Mouse (Mus musculus): Measurements from ENCODE around the gene Macrod2. TPM values are rescaled to one million over a fixed set of nuclear protein-coding genes. Genes with fewer than 3 reads are reported as not detected.

Gene Macrod2
- polyA plus RNA-seq, 1 experiment from 2014 or later = 34.8 TPM

DNA sequence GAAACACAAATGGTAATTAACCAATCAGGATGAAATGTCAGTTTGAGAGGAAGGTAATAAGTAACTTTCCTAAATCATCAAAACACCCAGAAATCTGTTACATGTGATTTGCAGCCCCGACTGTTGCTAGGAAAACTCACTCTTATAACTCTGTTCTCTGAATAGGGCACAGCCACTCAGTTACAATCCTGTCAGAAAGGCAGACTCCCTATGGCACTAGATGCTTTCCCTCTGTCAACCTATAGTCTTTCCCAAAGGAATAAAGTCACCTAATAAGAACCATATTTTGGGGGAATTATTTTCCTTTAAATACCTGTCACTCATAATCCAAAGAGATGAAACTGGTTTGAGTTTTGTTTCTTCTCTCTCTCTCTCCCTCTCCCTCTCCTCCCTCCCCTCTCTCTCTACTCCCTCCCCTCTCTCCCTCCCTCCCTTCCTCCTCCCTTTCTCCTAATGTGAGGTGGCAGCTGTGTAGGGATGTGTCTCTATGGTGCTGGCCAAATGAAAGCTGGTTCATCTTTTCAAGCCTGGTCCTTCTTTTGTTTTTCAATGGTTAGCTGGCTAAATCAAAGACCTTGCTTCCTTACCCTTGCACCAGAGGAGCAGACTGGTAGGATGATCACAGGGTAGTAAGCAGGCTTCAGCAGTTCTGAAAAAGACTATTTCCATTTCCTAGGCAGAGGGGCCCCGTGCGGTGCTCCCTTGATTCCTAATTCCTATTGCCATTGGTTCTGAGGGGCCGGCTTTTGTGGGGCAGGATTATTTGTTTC lies 661.8 kb downstream of the Macrod2 start:
- H3K9ac ChIP-seq = no peak overlapping the region
- no peak overlapping the region for H3K27ac ChIP-seq
- no peak overlapping the region for H3K4me3 ChIP-seq (replicated peaks)
- ATAC-seq (replicated peaks; ENCODE audit: low FRiP score) = 0 out of 2 replicates have a peak, but pooled peaks have one; percentile 29
- H3K4me1 ChIP-seq = no peaks in the 10 kb centered on the region
- H3K9me3 ChIP-seq (replicated peaks) = no peaks in the 10 kb centered on the region
- no peaks in the 10 kb centered on the region for H3K36me3 ChIP-seq
- WGBS = 33% methylated on average over 4 of the region's 4 CpGs
- no peaks in the 10 kb centered on the region for H3K27me3 ChIP-seq
- H3K4me2 ChIP-seq = no peak overlapping the region

DNA sequence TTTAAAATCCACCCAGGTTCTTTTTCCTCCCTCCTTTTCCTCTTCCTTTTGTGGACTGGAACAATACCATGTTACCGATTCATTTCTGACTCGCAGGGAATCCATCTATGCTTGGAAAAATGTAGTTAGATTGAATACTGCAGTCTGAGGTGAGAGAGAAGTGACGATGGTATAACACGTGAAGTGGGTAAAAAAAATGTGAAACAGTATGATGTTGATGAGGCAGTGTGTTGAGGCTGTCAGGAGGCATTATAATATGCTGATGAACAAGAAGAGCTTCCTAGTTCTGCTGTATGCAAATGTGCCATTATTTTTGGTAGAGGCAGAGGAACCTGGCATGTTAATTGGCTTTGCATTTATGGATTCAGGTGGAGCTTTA lies 662.3 kb downstream of the Macrod2 start:
- Histone ChIP-seq H3K27ac (no peak overlapping the region), H3K36me3 (no peaks in the 10 kb centered on the region), H3K9me3 (replicated peaks) (no peaks in the 10 kb centered on the region), H3K4me1 (no peaks in the 10 kb centered on the region), H3K9ac (no peak overlapping the region), H3K4me3 (replicated peaks) (no peak overlapping the region), H3K4me2 (no peak overlapping the region), H3K27me3 (no peaks in the 10 kb centered on the region)
- 67% methylated on average over 4 of the region's 4 CpGs for WGBS
- ATAC-seq (replicated peaks; ENCODE audit: low FRiP score) = no peak

GRCm38 (mm10) chr2:141073981-141074855 lies 679.1 kb downstream of the Macrod2 start:
- no peaks in the 10 kb centered on the region for H3K9me3 ChIP-seq (replicated peaks)
- H3K4me3 ChIP-seq (replicated peaks) = no peak overlapping the region
- 87% methylated on average over 8 of the region's 8 CpGs for WGBS
- H3K4me2 ChIP-seq = no peak overlapping the region
- H3K36me3 ChIP-seq = no peaks in the 10 kb centered on the region
- H3K9ac ChIP-seq = no peak overlapping the region
- H3K27ac ChIP-seq = no peak overlapping the region
- no peaks in the 10 kb centered on the region for H3K27me3 ChIP-seq
- ATAC-seq (replicated peaks; ENCODE audit: low FRiP score) = no peak
- H3K4me1 ChIP-seq = no peaks in the 10 kb centered on the region

- Histone ChIP-seq H3K27ac (no peak overlapping the region), H3K4me1 (no peaks in the 10 kb centered on the region), H3K4me2 (no peak overlapping the region), H3K4me3 (replicated peaks) (no peak overlapping the region), H3K27me3 (no peaks in the 10 kb centered on the region), H3K9me3 (replicated peaks) (no peaks in the 10 kb centered on the region), H3K9ac (no peak overlapping the region), H3K36me3 (no peaks in the 10 kb centered on the region)
- no peak for ATAC-seq (replicated peaks; ENCODE audit: low FRiP score)
Measured at GRCm38 (mm10) chr2:141078221-141078620, 683.1 kb downstream of the Macrod2 start.

DNA sequence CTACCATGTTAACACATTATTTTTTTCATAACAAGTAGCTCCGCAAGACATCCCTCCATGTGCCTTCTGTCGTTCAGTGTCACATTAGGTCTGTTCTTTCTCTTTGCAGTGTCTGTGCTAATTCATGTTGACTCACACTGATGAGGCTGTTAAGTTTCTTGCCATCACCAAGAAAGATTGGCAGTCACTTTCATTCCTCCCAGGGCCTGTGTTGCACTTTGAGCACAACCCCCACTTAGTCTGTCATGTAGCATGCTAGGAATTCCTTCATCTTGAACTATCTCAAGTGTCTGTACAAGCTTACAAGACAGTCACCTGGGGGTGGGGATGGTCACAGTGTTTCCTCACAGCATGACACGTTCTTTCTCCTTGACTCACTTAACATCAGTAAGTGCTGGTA lies 696.2 kb downstream of the Macrod2 start:
- H3K9me3 ChIP-seq (replicated peaks) = no peaks in the 10 kb centered on the region
- H3K9ac ChIP-seq = no peak overlapping the region
- H3K4me1 ChIP-seq = no peaks in the 10 kb centered on the region
- H3K36me3 ChIP-seq = no peaks in the 10 kb centered on the region
- H3K27ac ChIP-seq = no peak overlapping the region
- H3K27me3 ChIP-seq = no peaks in the 10 kb centered on the region
- no peak overlapping the region for H3K4me2 ChIP-seq
- WGBS = 78% methylated on average over 3 of the region's 3 CpGs
- H3K4me3 ChIP-seq (replicated peaks) = no peak overlapping the region
- no peak for ATAC-seq (replicated peaks; ENCODE audit: low FRiP score)

DNA sequence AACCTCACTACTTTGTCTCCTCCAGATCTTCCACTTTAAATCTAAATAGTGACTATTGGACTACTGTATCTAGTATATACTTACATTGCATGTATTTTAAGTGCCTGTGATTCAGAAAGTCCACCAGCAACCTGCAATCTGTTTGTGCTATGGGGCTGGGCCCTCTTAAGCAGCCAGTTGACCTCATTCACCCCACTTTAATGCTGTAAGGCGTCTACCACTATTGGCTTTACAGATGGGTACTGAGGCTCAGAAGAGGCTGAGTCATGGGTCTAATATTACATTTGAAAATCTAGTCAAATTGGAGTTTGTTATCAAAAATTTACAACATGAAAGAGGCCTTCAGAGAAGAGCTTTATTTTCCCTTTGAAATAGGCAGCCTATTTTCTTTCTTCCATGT lies 722.5 kb downstream of the Macrod2 start:
- Histone ChIP-seq H3K27ac (no peak overlapping the region), H3K9me3 (replicated peaks) (no peaks in the 10 kb centered on the region), H3K27me3 (no peaks in the 10 kb centered on the region), H3K9ac (no peak overlapping the region), H3K36me3 (no peaks in the 10 kb centered on the region), H3K4me3 (replicated peaks) (no peak overlapping the region), H3K4me2 (no peak overlapping the region), H3K4me1 (no peaks in the 10 kb centered on the region)
- no peak for ATAC-seq (replicated peaks; ENCODE audit: low FRiP score)
- WGBS = 71% methylated on average over 1 of the region's 1 CpGs

GRCm38 (mm10) chr2:141123875-141124274 lies 728.8 kb downstream of the Macrod2 start:
- H3K4me1 ChIP-seq = 0 out of 2 replicates have a peak, but pooled peaks cover 3% of the 10 kb centered on the region
- 0 out of 2 replicates have a peak, but pooled peaks have one; percentile 54 for ATAC-seq (replicated peaks; ENCODE audit: low FRiP score)
- H3K9me3 ChIP-seq (replicated peaks) = no peaks in the 10 kb centered on the region
- no peaks in the 10 kb centered on the region for H3K27me3 ChIP-seq
- H3K27ac ChIP-seq = no peak overlapping the region
- WGBS = 83% methylated on average over 1 of the region's 1 CpGs
- no peak overlapping the region for H3K4me2 ChIP-seq
- H3K9ac ChIP-seq = no peak overlapping the region
- no peaks in the 10 kb centered on the region for H3K36me3 ChIP-seq
- H3K4me3 ChIP-seq (replicated peaks) = no peak overlapping the region

- Histone ChIP-seq H3K27me3 (no peaks in the 10 kb centered on the region), H3K27ac (no peak overlapping the region), H3K4me2 (no peak overlapping the region), H3K4me3 (replicated peaks) (no peak overlapping the region), H3K36me3 (no peaks in the 10 kb centered on the region), H3K9ac (no peak overlapping the region), H3K9me3 (replicated peaks) (no peaks in the 10 kb centered on the region), H3K4me1 (0 out of 2 replicates have a peak, but pooled peaks cover 3% of the 10 kb centered on the region)
- ATAC-seq (replicated peaks; ENCODE audit: low FRiP score) = peak; percentile 85; the same call in 1 of the 2 replicates
Measured at GRCm38 (mm10) chr2:141125638-141126037, 730.5 kb downstream of the Macrod2 start.

GRCm38 (mm10) chr2:141142266-141142665 lies 747.2 kb downstream of the Macrod2 start:
- WGBS = 29% methylated on average over 2 of the region's 2 CpGs
- no peaks in the 10 kb centered on the region for H3K4me1 ChIP-seq

GRCm38 (mm10) chr2:141152011-141152772 lies 757.1 kb downstream of the Macrod2 start:
- 89% methylated on average over 7 of the region's 7 CpGs for WGBS
- H3K4me3 ChIP-seq (replicated peaks) = no peak overlapping the region
- no peak for ATAC-seq (replicated peaks; ENCODE audit: low FRiP score)

More at GRCm38 (mm10) chr2:141142266-141142665, 747.2 kb downstream of the Macrod2 start:
- H3K4me3 ChIP-seq (replicated peaks) = no peak overlapping the region
- H3K27ac ChIP-seq = no peak overlapping the region
- H3K36me3 ChIP-seq = no peaks in the 10 kb centered on the region
- H3K27me3 ChIP-seq = no peaks in the 10 kb centered on the region
- H3K9ac ChIP-seq = no peak overlapping the region
- no peak overlapping the region for H3K4me2 ChIP-seq
- no peaks in the 10 kb centered on the region for H3K9me3 ChIP-seq (replicated peaks)
- no peak for ATAC-seq (replicated peaks; ENCODE audit: low FRiP score)

DNA sequence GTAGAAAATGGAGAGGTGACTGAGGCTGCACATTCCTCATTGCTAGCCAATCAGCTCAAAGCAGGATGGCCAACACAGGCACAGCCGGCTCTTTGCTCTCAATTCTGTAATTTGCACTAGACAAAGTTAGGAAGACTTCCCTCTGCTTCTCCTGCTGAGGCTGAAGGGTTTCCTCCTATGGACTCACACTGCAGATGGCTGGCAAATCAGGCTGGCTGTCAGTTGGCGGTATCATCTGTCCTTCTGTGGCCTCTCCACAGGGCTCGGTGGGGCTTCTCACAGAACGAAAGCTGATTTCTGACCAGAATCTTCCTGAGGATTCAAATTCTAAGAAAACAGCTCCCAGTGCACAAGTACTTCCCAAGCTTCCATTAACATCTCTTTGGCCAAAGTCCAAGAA lies 760.9 kb downstream of the Macrod2 start:
- no peaks in the 10 kb centered on the region for H3K27me3 ChIP-seq
- 71% methylated on average over 4 of the region's 4 CpGs for WGBS
- H3K36me3 ChIP-seq = no peaks in the 10 kb centered on the region
- ATAC-seq (replicated peaks; ENCODE audit: low FRiP score) = no peak
- no peak overlapping the region for H3K27ac ChIP-seq
- no peaks in the 10 kb centered on the region for H3K9me3 ChIP-seq (replicated peaks)
- no peak overlapping the region for H3K4me3 ChIP-seq (replicated peaks)
- no peak overlapping the region for H3K4me2 ChIP-seq
- no peaks in the 10 kb centered on the region for H3K4me1 ChIP-seq
- H3K9ac ChIP-seq = no peak overlapping the region

More at GRCm38 (mm10) chr2:141152011-141152772, 757.1 kb downstream of the Macrod2 start:
- Histone ChIP-seq H3K27ac (no peak overlapping the region), H3K27me3 (no peaks in the 10 kb centered on the region), H3K36me3 (no peaks in the 10 kb centered on the region), H3K4me2 (no peak overlapping the region), H3K9me3 (replicated peaks) (no peaks in the 10 kb centered on the region), H3K9ac (no peak overlapping the region), H3K4me1 (no peaks in the 10 kb centered on the region)

Measured in kidney, embryonic 15.5 days (tissue).